Mouse (Mus musculus) monocyte, adult 59 days (primary cell): ENCODE measurements around the gene Unkl. TPM values are rescaled to one million over a fixed set of nuclear protein-coding genes. Genes with fewer than 3 reads are reported as not detected.

ENCODE experiments used
- total RNA-seq, 2 experiments: library from RNA; stranded (reverse); gene quantifications; one replicate each; pipeline ENCODE4 v1.2.4; 2023

Gene Unkl
- total RNA-seq, result 10 to 100 TPM; 23.5 to 23.7 TPM

DNA sequence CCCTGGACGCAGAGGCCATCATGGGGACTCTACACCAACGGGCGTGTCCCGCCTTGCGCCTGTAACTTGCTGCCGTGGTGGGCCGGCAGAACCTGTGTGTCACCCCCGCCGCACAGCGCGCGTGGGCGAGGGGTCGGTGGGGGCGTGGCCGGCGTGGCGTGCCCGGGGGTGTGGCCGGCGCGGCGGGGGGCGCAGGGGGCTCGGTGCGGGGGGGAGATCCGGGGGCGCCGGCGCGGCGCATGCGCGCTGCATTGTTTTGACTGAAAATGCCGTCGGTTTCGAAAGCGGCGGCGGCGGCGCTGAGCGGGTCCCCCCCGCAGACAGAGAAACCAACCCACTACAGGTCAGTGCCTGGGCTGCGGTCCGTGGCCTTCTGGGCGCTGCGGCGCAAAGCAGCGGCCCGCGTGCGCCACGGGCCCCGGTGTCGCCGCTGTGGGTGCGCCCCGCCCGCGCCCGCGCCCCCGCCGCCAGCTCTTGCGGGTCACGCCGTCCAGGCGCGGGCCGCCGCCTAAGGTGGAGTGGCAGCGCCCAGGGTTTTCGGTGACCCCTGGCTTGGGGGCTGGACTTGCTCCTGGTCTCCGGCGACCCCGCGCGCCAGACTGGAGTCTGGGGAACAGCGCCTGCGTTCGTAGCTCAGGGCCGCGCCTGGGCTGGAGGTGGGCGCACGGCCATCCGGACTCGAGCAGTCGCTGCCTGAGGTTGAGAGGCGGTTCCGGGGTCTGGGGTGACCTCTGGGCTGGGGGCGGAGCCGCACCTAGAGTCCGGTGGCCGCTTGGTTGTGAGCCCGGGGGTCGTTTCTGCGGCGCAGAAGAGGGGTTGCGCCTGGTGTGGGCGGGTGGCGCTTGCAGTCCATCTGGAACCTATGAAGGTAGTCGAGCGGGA lies at the start of gene Unkl:
Unkl (plus strand) TSS at position 248 of the 882 bp plus-strand sequence.

GRCm38 (mm10) chr17:25162161-25162560 lies 26.0 kb upstream of the Unkl start, which contains the start of gene Ccdc154:
TSS of gene Ccdc154 (plus strand) at chr17:25162461.

GRCm38 (mm10) chr17:25175411-25175810 lies 12.8 kb upstream of the Unkl start, which contains the start of gene Gm38655:
TSS of gene Gm38655 (minus strand) at chr17:25175471.

DNA sequence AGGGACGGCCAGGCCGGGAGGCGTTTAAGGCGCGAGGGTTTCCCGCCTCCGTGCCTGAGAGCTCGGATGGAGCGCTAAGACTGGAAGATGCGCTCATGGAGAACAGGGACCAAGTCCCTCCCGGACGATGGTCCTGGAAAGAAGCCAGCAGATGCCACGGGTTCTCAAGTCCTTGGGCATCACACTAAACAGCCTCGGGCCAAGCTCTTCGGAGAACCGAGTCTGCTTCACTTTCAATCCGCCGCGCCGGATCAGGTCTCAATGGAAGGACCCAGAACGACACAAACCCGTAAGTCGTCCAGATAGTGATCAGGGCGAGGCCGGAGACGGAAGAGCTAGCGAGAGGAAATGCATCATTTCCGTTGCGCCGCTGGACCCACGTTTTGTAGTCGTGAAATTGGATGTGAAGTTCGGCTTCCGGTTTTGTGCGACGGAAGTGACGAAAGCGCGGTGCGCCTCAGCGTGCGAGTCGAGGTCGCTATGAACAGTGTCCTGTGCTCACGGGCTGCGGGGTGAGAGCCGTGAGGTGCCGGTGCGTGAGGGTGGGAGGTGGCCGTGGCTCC lies 4.0 kb upstream of the Unkl start, which contains the start of gene BC003965:
BC003965 (plus strand) TSS at position 426 of the 563 bp plus-strand sequence.

DNA sequence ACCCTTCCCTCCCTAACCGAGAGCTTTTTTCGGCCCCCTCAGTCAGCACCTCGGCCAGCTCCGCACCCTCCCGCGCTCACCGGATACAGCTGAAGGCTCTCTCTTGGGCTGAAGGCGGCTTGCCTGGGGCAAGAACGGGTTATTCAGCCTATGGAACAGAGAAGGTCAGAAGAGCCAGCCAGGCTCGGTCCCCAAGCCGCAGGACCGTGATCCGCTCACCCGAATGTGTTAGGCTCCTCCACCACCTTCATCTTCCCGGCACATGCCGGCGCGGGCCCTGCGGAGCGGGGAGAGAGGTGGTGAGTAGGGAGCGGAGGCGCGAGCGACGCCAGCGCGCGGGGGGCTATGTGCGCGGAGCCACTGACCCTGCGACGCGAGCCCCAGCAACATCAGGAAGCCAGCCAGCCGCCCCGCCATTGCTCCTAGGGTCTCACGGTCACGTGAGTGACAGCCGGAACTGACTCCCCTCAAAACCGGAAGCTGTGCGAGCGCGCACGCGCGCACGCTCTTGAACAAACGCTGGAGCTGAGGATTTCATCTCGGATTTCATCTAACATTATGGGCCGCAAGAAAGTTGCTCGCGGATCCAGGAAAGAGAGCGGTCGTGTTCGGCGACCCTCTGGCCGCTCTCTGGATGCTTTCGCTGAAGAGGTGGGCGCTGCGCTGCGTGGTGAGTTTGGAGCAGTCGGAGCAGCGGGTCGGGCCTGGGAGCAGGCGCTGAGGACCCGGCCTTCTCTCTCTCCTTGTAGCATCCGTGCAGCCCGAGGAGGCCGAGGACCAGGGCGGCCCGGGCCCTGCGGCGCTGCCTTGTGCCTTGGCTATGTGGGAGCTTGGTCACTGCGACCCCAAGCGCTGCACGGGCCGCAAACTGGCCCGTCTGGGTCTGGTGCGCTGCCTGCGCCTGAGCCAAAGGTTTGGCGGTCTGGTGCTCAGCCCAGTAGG lies 51.8 kb downstream of the Unkl start, which contains the start of the genes Gnptg and Tsr3:
Gnptg (minus strand) TSS at position 430 of the 942 bp plus-strand sequence.
Tsr3 (plus strand) TSS at position 476 of the 942 bp plus-strand sequence.

DNA sequence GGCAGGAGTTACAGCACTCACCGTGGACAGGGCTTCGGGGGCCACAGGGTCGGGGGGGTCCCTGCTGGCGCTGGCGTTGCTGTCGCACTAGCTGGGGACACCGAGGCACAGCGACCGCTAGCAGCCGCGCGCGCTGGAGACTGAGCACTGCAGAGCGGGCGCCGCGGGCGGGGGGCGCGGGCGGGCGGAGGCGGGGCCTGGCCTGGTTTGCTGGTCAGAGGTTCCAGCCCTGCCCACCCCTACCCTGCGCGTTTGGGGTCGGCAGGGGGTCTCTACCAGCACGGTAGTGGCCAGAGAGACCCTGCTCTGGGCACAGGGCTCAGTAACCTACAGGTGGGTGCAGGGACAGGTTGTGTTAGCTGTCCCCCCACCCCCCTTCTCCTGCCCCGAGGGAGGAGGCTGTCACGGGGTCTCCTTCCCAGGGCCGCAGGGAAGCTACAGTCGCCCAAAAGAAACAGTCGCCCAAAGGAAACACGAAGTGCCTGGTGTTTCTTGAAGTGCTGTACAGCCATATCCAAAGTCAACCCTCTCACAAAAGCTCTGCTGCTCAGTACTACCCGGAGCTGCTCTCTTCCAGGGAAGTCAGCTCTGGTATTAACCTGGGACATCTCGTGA lies 68.0 kb downstream of the Unkl start, which contains the start of gene Baiap3:
Baiap3 (minus strand) TSS at position 225 of the 615 bp plus-strand sequence.

DNA sequence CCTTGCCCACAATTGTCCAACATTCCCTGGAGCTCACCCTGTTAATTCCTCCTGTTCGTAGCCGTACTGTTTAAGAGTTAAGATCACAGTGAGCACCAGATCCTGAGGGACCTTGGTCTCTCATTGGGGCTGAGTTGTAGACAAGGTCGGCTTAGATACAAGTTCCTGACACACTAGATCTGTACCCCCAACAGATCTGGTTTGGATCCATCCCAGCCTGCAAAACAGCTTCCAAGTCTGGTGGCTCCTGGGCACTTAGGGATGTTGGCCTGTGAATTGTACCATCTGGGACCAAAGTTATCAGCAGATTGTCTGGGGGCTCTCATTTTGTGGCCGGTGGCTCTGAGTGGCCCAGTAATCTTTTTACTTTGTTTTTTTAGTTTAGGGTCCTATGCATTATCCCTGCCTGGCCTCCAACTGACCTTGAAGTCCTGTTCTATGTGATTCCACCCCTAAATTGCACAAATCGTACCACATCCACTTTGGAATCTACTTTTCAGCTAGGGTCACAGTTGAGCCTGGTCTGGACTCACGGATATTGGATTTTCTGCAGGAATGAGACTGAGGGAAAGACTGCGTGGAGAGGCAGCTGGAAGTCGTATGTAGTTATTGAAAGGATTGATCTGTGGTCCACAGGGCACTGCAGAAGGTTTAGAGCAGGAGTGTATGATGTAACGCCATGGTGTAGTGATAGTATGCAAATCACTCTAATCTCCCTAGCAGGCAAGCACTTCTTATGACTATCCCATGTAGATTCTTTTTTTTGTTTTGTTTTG lies 86.6 kb downstream of the Unkl start, which contains the start of gene Ube2i:
Ube2i (minus strand) TSS at position 52 of the 776 bp plus-strand sequence.

Other genes with a start within 250 kb of the Unkl start
- gene Jpt2, start 227.7 kb upstream of the Unkl start, total RNA-seq, result 10 to 100 TPM; 21.5 to 28.3 TPM
- 10 to 100 TPM; 32.5 to 47.2 TPM for gene Cramp1l, start 172.6 kb upstream of the Unkl start, total RNA-seq
- gene Ift140, start 172.3 kb upstream of the Unkl start, total RNA-seq, result 10 to 100 TPM; 17.7 to 18.3 TPM
- not detected for gene Tmem204, start 104.8 kb upstream of the Unkl start, total RNA-seq
- gene Telo2, start 72.4 kb upstream of the Unkl start, total RNA-seq, result 10 to 100 TPM; 14.6 to 15.3 TPM
- gene Ptx4, start 67.6 kb upstream of the Unkl start, total RNA-seq, result not detected
- 10 to 100 TPM; 36.7 to 44.1 TPM for gene Clcn7, start 55.0 kb upstream of the Unkl start, total RNA-seq
- gene Ccdc154, start 25.9 kb upstream of the Unkl start, total RNA-seq, result under 1 TPM in 1 of 2 experiments, not detected in 1; 0.39 TPM
- not detected for gene Gm38655, start 12.9 kb upstream of the Unkl start, total RNA-seq
- gene BC003965, start 3.8 kb upstream of the Unkl start, total RNA-seq, result 1 to 10 TPM; 7.7 to 7.8 TPM
- gene Gnptg, start 51.7 kb downstream of the Unkl start, total RNA-seq, result 10 to 100 TPM; 19.2 to 22.1 TPM
- 10 to 100 TPM; 10.4 to 11.6 TPM for gene Tsr3, start 51.8 kb downstream of the Unkl start, total RNA-seq
- 1 to 10 TPM in 1 of 2 experiments, under 1 TPM in 1; 0.81 to 1.7 TPM for gene Baiap3, start 68.0 kb downstream of the Unkl start, total RNA-seq
- 100 to 1,000 TPM; 288 to 298 TPM for gene Ube2i, start 86.2 kb downstream of the Unkl start, total RNA-seq
- 10 to 100 TPM in 1 of 2 experiments, 1 to 10 TPM in 1; 6.3 to 11.9 TPM for gene Prss34, start 110.0 kb downstream of the Unkl start, total RNA-seq
- gene Prss28, start 120.2 kb downstream of the Unkl start, total RNA-seq, result not detected
- gene Prss29, start 130.3 kb downstream of the Unkl start, total RNA-seq, result 1 to 10 TPM; 2.1 to 2.6 TPM
- not detected for gene Tpsab1, start 157.2 kb downstream of the Unkl start, total RNA-seq
- gene Tpsb2, start 177.9 kb downstream of the Unkl start, total RNA-seq, result not detected
- gene Tpsg1, start 180.9 kb downstream of the Unkl start, total RNA-seq, result not detected
- gene Cacna1h, start 245.4 kb downstream of the Unkl start, total RNA-seq, result under 1 TPM; 0.08 to 0.43 TPM